Mouse (Mus musculus): Measurements from ENCODE around the gene Unc5c. TPM values are rescaled to one million over a fixed set of nuclear protein-coding genes. Genes with fewer than 3 reads are reported as not detected.

Gene Unc5c
- polyA plus RNA-seq, 1 experiment from 2014 or later = 9.3 TPM

DNA sequence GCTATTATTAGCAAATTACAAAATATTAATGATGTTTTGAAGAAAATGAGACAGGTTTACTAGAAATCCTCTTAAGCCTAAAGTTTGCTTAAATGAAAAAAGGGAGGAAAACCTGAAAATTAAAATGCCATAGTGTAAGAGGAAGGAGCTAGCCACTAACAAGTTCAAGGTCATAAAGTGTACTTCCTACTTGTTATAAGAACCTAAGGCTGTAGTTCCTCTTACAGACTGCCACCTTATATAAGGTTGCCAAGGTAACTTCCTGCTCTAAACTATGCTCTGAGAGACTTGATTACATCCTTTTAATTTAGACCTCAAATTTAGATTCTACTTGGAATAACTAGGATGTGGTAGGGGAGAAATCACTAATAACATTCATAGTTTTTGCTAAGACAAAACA, 64.6 kb downstream of the Unc5c start:
- no peak overlapping the region for H3K27ac ChIP-seq
- H3K36me3 ChIP-seq = no peaks in the 10 kb centered on the region
- no peak for DNase-seq (ENCODE audit: low spot score)
- no peak overlapping the region for H3K4me3 ChIP-seq
- H3K4me1 ChIP-seq = 0 out of 2 replicates have a peak, but pooled peaks cover 4% of the 10 kb centered on the region
- no peaks in the 10 kb centered on the region for H3K9me3 ChIP-seq
- H3K27me3 ChIP-seq (ENCODE audit: insufficient read depth, poor library complexity, severe bottlenecking) = no peaks in the 10 kb centered on the region

DNA sequence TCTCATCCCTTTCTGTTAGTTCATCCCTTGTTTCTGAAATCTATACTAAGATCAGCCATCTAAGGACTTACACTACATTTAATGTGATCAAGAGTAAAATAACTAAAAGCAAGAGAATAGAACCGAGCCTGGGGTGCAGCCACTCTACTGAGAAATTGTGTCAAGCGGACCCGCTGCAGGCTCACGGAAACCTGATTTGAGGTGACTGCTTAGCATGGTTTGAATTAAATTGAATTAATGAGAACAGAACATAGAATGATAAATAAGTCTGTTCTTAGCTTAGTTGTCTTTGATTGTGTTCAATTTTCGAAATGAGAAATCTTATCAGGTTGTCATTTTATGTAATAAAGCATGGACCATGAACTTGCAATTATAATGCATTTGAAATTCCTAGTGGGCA, 68.8 kb downstream of the Unc5c start:
- H3K9me3 ChIP-seq = no peaks in the 10 kb centered on the region
- no peak for DNase-seq (ENCODE audit: low spot score)
- H3K27me3 ChIP-seq (ENCODE audit: insufficient read depth, poor library complexity, severe bottlenecking) = no peaks in the 10 kb centered on the region
- H3K27ac ChIP-seq = no peak overlapping the region
- no peaks in the 10 kb centered on the region for H3K36me3 ChIP-seq
- H3K4me3 ChIP-seq = no peak overlapping the region
- H3K4me1 ChIP-seq = peaks cover 5% of the 10 kb centered on the region; the same call in 1 of the 2 replicates
- WGBS = 84% methylated on average over 5 of the region's 5 CpGs

DNA sequence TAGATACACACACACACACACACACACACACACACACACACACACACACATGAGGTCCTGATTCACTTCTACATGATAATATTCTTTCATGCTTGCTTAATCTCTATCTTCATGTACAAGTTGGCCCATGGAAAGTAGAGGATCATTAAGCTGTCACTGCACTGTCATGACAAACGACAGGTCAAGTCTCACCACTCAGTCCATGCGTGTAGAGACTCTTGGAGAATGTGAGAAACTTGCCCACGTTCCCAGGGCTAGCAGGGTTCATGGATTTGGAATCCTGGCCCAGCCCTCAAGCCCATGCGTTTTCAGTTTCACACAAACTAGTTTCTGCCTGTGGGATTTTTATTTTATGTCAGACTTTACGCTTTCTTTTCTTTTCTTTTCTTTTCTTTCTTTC, 71.8 kb downstream of the Unc5c start:
- Histone ChIP-seq H3K4me1 (peaks cover 5% of the 10 kb centered on the region; the same call in 1 of the 2 replicates), H3K27ac (no peak overlapping the region)

DNA sequence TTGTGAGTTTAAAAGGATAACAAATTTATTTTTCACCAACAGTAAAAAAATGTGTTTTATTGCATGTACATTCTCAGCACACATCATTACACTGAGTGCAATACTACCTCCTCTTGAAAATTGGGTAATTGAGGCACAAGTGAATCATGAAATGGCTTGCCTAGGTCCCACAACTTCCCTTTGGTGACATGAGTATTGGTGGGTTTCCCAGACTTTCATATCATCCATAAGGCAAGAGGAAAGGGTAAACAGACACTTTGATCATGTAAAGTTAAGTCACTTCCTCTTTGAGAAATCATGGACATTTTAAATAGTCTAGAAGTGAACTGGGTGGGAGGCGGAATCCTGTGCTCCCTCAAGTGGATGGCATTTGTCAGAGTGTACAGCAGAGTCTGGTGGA, 73.1 kb downstream of the Unc5c start:
- no peak overlapping the region for H3K4me3 ChIP-seq
- peaks cover 5% of the 10 kb centered on the region; the same call in 1 of the 2 replicates for H3K4me1 ChIP-seq
- WGBS = 63% methylated on average over 1 of the region's 1 CpGs
- H3K27ac ChIP-seq = no peak overlapping the region
- no peaks in the 10 kb centered on the region for H3K36me3 ChIP-seq
- H3K27me3 ChIP-seq (ENCODE audit: insufficient read depth, poor library complexity, severe bottlenecking) = no peaks in the 10 kb centered on the region
- no peaks in the 10 kb centered on the region for H3K9me3 ChIP-seq
- DNase-seq (ENCODE audit: low spot score) = no peak

More for the DNA sequence above, 71.8 kb downstream of the Unc5c start:
- 56% methylated on average over 5 of the region's 5 CpGs for WGBS
- H3K9me3 ChIP-seq = no peaks in the 10 kb centered on the region
- H3K4me3 ChIP-seq = no peak overlapping the region
- DNase-seq (ENCODE audit: low spot score) = no peak
- H3K36me3 ChIP-seq = no peaks in the 10 kb centered on the region
- no peaks in the 10 kb centered on the region for H3K27me3 ChIP-seq (ENCODE audit: insufficient read depth, poor library complexity, severe bottlenecking)

DNA sequence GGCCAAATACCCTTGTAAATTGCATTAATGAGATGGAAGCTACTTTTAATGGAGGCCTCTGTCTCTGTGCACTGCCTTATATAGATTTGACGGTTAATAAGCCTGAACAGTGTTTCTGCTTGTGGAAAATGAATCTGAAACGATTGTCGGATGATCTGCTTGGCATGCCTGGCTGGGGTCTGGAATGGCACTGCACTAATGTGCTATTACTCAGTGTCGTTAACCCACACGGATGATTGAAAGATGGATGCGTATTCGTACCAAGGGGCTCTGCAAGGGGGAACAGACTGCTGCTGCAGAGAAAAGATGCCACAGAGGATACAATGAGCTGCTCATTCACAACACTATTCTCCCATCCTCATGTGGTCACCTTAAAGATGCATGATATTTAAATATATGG, 75.7 kb downstream of the Unc5c start:
- no peak for DNase-seq (ENCODE audit: low spot score)
- H3K4me3 ChIP-seq = no peak overlapping the region
- no peaks in the 10 kb centered on the region for H3K27me3 ChIP-seq (ENCODE audit: insufficient read depth, poor library complexity, severe bottlenecking)
- peaks cover 5% of the 10 kb centered on the region; the same call in 1 of the 2 replicates for H3K4me1 ChIP-seq
- no peaks in the 10 kb centered on the region for H3K9me3 ChIP-seq
- H3K36me3 ChIP-seq = no peaks in the 10 kb centered on the region
- no peak overlapping the region for H3K27ac ChIP-seq
- 84% methylated on average over 7 of the region's 7 CpGs for WGBS

DNA sequence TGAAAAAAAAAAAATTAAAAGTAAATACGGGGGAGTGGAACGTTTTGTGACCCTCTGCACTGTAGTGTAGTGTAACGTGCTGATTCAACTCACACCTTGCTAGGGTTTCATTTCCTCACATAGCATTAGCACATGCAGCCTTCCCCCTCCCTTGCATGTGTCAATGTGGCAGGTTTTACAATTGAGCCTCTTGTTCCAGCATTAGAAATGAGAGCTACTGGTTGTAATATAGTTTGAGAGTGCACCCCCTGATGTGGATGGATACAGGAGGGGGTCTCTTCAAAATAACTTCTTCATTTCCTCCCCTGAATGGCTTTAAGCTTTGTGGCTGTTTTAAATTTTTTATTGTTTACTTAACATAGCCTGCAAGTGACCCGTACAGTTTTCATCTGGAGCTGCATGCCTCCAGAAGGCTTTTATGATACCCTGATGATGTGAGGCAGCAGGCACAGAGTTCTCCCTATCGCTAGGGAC, 82.4 kb downstream of the Unc5c start:
- H3K27ac ChIP-seq = no peak overlapping the region
- H3K4me1 ChIP-seq = peaks cover 8% of the 10 kb centered on the region
- H3K27me3 ChIP-seq (ENCODE audit: insufficient read depth, poor library complexity, severe bottlenecking) = no peaks in the 10 kb centered on the region
- WGBS = 66% methylated on average over 5 of the region's 5 CpGs
- no peaks in the 10 kb centered on the region for H3K9me3 ChIP-seq
- no peaks in the 10 kb centered on the region for H3K36me3 ChIP-seq
- DNase-seq (ENCODE audit: low spot score) = no peak
- H3K4me3 ChIP-seq = no peak overlapping the region

DNA sequence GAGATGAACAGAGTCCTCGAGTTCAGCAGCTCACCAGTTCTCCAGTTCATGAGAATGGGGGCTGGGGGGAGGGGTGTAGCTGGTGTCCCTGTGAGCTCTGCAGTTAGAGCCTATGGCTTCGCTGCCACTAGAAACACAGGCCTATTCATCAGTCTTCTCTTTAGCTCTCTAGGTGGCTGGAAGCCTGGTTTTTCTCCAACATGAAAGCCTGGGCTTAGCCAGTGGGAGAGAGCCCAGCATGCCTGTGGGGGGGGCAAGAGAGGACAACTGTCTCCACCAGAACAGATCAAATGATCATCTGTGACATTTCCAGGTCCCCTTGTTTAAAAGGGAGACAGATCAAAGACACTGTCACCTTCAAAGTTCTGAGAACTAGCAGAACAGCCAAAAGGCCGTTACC, 84.6 kb downstream of the Unc5c start:
- 17% methylated on average over 3 of the region's 3 CpGs for WGBS
- H3K27me3 ChIP-seq (ENCODE audit: insufficient read depth, poor library complexity, severe bottlenecking) = no peaks in the 10 kb centered on the region
- no peak for DNase-seq (ENCODE audit: low spot score)
- H3K27ac ChIP-seq = peak overlapping the region; percentile 52
- H3K4me3 ChIP-seq = no peak overlapping the region
- H3K9me3 ChIP-seq = no peaks in the 10 kb centered on the region
- H3K4me1 ChIP-seq = peaks cover 8% of the 10 kb centered on the region
- H3K36me3 ChIP-seq = no peaks in the 10 kb centered on the region

DNA sequence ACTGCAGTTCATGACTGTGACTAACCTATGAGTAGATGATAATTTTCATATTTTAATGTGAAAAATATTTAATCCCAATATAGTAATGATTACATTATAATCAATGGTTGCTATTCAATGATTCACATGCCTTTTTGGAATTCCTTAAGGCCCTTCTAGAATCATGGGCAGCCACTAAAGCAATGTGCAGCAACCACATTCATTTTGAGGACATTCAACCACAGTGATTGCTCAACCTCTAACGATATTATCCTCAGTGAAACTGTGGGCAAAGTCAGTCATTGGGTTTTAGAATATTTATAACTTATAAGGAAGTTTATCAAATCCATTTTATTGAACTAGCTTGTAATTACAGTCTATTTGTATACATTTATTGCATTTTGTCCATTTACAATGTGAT, 87.9 kb downstream of the Unc5c start:
- no peaks in the 10 kb centered on the region for H3K9me3 ChIP-seq
- no peak overlapping the region for H3K4me3 ChIP-seq
- no peaks in the 10 kb centered on the region for H3K36me3 ChIP-seq
- no peak for DNase-seq (ENCODE audit: low spot score)
- 87% methylated on average over 1 of the region's 1 CpGs for WGBS
- peaks cover 8% of the 10 kb centered on the region for H3K4me1 ChIP-seq
- no peak overlapping the region for H3K27ac ChIP-seq
- H3K27me3 ChIP-seq (ENCODE audit: insufficient read depth, poor library complexity, severe bottlenecking) = no peaks in the 10 kb centered on the region

DNA sequence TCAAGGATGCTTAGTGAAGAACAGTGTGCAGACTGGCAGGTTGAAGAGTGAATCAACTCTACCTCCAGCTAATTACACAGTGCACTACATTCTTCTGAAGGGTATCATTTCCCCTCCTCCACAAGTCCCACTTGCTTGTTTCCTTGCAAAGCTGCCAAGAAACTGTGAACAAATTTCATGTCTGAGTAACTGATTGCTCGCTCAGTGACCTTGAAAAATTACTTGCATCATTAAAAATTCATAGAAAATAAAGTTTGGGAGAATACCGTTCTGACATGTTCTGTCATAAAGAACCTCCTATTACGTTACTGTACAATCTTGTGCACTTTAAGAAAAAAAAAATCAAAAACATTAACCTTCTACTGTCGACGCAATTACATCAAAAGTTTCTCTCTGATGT, 92.1 kb downstream of the Unc5c start:
- Histone ChIP-seq H3K4me1 (no peaks in the 10 kb centered on the region), H3K36me3 (no peaks in the 10 kb centered on the region), H3K27ac (no peak overlapping the region), H3K9me3 (no peaks in the 10 kb centered on the region), H3K27me3 (ENCODE audit: insufficient read depth, poor library complexity, severe bottlenecking) (no peaks in the 10 kb centered on the region), H3K4me3 (no peak overlapping the region)
- 82% methylated on average over 5 of the region's 5 CpGs for WGBS
- no peak for DNase-seq (ENCODE audit: low spot score)

DNA sequence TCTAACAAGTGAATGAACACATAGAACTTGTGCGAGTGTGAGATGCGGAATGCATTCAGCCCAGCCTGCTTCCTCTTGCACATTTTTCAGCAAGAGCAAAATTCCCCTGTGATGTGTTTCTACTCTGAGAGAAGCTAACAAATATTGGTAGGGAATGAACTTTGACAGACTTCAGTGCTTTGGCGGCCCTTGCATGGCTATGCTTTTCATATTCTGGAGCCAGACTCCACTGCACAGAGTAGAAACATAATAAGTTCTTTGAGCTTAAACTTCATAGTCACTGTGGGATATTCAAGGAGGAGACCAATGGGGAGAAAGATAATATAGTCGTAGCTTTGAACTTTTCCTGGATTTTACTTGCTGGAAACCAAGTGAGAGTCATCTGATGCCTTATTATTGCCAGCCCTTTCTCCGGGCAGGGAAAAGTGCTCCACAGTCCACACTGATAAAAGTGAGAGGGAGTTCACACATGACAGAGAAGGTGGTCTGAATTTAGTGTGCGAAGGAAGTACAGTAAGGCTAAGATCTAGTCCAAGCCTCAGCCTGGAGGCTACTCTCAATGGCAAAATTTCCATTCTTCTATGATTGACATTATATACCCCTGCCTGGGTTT, 110.2 kb downstream of the Unc5c start:
- Histone ChIP-seq H3K36me3 (no peaks in the 10 kb centered on the region), H3K4me1 (no peaks in the 10 kb centered on the region; the same call in 1 of the 2 replicates), H3K27ac (no peak overlapping the region), H3K9me3 (no peaks in the 10 kb centered on the region), H3K27me3 (ENCODE audit: insufficient read depth, poor library complexity, severe bottlenecking) (no peaks in the 10 kb centered on the region), H3K4me3 (no peak overlapping the region)
- DNase-seq (ENCODE audit: low spot score) = no peak
- 72% methylated on average over 6 of the region's 6 CpGs for WGBS

DNA sequence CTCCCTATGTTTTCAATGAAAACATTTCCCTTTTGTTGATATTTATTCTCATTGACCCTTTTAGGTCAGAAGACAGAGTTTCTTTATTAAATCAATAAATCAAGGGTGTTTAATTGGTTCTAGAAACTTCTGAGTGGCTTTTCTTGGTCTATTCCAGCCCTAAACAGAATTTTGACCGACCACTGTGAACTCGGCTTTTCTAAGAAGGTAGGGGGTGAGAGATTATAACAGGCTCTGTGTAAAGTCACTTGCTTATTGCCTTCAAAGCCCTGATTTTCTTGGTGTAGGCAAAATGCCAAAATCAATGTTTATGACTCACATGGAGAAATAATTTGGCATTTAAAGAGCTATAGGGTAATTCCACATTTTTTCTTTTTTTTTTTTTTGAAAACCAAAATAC, 112.4 kb downstream of the Unc5c start:
- Histone ChIP-seq H3K4me3 (no peak overlapping the region), H3K9me3 (no peaks in the 10 kb centered on the region), H3K4me1 (peaks cover 5% of the 10 kb centered on the region; the same call in 1 of the 2 replicates), H3K27ac (no peak overlapping the region), H3K27me3 (ENCODE audit: insufficient read depth, poor library complexity, severe bottlenecking) (no peaks in the 10 kb centered on the region), H3K36me3 (no peaks in the 10 kb centered on the region)
- no peak for DNase-seq (ENCODE audit: low spot score)
- 57% methylated on average over 2 of the region's 2 CpGs for WGBS

DNA sequence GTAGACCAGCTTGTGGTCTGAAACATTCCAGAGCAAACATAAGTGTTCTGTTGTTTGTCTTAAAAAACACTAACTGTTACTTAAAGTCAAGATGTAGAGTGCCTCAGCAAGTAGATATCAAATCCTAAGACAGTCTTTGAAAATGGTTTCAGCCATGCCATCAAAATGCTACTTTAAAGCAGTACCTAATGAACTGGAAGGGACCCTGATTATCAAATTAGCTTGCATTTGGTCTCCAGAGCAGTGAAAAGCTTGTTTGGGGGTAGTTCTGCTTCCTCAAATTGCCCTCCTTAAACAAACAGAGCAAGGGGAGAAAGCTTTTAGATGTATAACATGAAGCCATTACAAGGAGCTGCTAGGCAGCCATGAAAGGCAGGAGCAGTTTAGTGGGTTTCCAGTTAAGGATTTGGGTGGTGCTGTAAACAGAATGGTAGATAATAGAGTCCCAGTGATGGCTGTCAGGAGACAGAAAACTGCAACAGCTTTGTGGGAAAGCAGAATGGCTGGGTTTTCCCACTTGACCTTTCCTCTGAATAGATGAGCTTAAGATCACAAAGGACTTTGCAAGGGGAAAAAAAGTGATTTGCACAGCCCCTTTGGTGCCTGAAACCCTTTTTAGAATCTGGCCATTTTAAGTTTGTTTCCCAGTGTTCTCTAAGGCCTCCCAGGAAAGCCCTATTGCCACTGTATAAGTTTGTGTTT, 116.3 kb downstream of the Unc5c start:
- Histone ChIP-seq H3K9me3 (no peaks in the 10 kb centered on the region), H3K27me3 (ENCODE audit: insufficient read depth, poor library complexity, severe bottlenecking) (no peaks in the 10 kb centered on the region), H3K4me1 (peaks cover 5% of the 10 kb centered on the region; the same call in 1 of the 2 replicates), H3K27ac (no peak overlapping the region), H3K4me3 (no peak overlapping the region), H3K36me3 (no peaks in the 10 kb centered on the region)
- DNase-seq (ENCODE audit: low spot score) = no peak

DNA sequence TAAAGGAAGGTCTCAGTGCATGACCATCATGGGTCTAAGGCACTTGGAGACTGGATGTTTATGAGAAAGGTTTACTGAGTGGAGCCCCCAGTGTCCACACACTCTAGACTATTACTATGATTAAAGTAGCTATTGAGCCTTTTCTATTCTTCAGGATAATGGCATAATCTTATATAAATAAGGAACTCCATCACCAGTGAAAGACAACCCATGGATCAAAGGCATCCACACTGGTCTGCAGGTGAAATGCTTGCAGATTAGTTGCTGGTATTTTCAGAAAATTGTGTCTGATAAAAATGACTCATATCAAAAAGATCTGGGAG, 116.8 kb downstream of the Unc5c start:
- Histone ChIP-seq H3K27ac (no peak overlapping the region), H3K36me3 (no peaks in the 10 kb centered on the region), H3K27me3 (ENCODE audit: insufficient read depth, poor library complexity, severe bottlenecking) (no peaks in the 10 kb centered on the region), H3K4me3 (no peak overlapping the region), H3K4me1 (peaks cover 5% of the 10 kb centered on the region; the same call in 1 of the 2 replicates), H3K9me3 (no peaks in the 10 kb centered on the region)
- DNase-seq (ENCODE audit: low spot score) = no peak

DNA sequence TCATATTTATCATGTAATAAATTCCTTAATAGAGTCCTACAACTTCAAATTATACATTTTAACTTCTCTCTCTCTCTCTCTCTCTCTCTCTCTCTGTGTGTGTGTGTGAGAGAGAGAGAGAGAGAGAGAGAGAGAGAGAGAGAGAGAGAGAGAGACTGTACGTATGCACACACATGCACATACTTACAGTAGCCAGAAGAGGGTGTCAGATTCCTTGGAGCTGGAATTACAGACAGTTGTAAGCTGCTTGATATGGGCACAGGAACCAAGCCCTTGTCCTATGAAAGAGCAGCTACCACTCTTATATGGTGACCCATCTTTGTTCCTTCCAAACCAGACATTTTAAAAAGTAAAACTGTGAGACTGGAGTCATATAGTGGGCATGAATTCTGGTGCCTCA, 118.2 kb downstream of the Unc5c start:
- Histone ChIP-seq H3K4me3 (no peak overlapping the region), H3K4me1 (0 out of 2 replicates have a peak, but pooled peaks cover 5% of the 10 kb centered on the region), H3K27ac (no peak overlapping the region), H3K36me3 (no peaks in the 10 kb centered on the region), H3K27me3 (ENCODE audit: insufficient read depth, poor library complexity, severe bottlenecking) (no peaks in the 10 kb centered on the region), H3K9me3 (no peaks in the 10 kb centered on the region)
- WGBS = 90% methylated on average over 1 of the region's 1 CpGs
- DNase-seq (ENCODE audit: low spot score) = no peak
